Mouse (Mus musculus): ENCODE data around the gene Dennd6a. TPM values are rescaled to one million over a fixed set of nuclear protein-coding genes. Genes with fewer than 3 reads are reported as not detected.
A peak's percentile ranks its signal among the peaks of the same experiment; 100 is the strongest.
"Not testable (repeated sequence)": the region's sequence is repeated elsewhere in the genome, so short reads cannot be mapped to it uniquely, and the experiment has no call there.

Dennd6a gene
- polyA plus RNA-seq, 1 experiment from 2014 or later, result 29.8 TPM

DNA sequence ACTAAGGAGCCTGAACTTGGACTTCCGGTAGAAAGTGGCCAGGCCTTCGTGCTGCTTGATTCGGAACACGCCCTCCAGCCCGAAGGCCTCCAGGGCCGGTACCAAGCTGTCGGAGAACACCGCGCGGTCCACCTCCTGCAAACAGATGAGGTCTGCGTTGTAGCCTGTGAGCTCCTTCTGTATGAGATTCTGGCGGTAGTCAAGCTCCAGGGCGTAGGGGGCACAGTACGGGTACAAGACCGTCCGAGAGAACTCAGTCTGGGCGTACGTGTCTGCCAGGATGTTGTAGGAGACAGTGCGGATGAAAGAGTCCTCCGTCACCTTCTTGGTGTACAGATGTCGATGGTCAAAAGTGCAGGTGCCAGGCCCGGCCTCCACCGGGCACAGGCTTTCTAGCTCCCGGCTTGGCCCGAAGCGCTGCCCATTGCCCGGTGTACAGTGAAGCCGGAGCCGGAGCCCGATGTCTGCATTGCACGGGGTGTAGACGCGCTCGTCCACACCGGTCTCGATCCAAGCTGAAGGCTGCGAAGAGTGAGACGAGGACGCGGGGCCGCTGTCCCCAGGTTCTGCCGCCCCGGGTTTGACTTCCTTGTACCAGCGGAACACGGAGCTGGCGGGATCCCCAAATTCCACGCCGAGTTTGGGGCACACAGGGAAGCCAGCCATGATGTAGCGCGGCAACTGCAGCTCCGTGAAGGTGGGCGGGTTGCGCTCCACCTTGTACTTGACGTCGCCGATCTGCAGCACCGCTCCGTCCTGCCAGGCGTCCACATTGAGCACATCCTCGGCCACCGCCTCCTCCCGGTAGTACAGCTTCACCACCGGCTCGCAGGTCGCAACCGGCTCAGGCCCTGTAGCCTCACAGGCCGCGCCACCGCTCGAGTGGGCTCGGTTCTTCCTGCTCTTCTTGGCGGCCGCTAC is 95.0 kb downstream of the Dennd6a start:
- WGBS (ENCODE audit: insufficient replicate concordance), result under 1% methylated on average over 73 of the region's 73 CpGs
- peak; percentile 73 for ATAC-seq (replicated peaks; ENCODE audit: insufficient number of reproducible peaks, low FRiP score, low TSS enrichment)

DNA sequence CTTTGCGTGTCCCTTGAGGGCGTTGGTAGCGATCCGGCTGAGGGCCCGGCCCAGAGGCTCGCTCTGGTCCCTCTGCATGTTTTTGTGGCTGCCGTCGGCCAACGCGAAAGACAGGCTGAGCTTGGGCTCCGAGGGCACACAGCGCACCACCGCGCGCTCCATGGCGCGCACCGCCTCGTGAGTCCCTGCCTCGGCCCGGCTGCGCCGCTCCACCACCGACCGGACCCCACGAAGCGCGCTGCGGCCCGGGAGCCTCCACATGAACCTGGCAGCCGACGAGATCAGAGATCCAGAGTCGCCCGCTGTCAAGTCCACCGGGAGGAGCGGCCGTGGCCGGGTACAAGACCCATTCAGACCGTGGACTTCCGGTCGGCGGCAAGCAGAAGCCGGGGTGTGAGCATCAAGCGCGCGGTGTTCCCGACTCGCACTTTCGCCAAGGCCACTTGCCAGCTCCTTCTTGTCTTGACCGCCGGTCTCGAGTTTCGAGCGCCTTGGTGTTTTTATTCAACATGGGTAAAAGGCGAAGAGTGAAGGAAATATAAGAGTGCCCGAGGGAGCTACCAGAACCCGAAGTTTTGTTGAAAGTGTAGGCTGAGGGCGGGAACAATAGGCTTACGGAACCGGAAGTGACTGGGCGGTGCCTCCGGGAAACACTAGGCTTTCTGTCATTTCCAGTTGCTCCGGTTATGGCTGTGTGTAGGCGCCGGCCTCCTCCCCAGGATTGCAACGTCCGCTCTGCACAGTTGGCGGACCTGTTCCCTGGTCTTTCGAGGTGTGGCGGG is 95.8 kb downstream of the Dennd6a start, which contains the start of gene Pde12:
Pde12 (minus strand) TSS at position 592 of the 782 bp plus-strand sequence.
- no peaks in the 10 kb centered on the region for H3K27me3 ChIP-seq (ENCODE audit: control insufficient read depth, insufficient read depth, low read length)
- H3K4me2 ChIP-seq, result peak within 1 kb of the TSS; percentile 87
- peak within 1 kb of the TSS; percentile 97 for H3K4me3 ChIP-seq (ENCODE audit: low read depth, low read length)
- H3K4me1 ChIP-seq (ENCODE audit: control insufficient read depth, insufficient read depth, low read length), result peaks cover 15% of the 10 kb centered on the region; the same call in 1 of the 2 replicates
- WGBS (ENCODE audit: insufficient replicate concordance), result under 1% methylated on average over 70 of the region's 70 CpGs
- H3K9ac ChIP-seq (ENCODE audit: low read depth, low read length), result peak within 1 kb of the TSS; percentile 90
- H3K27ac ChIP-seq (ENCODE audit: low read depth, low read length), result peak within 1 kb of the TSS; percentile 90
- H3K36me3 ChIP-seq (ENCODE audit: control insufficient read depth, insufficient read depth, low read length), result peaks cover 5% of the 10 kb centered on the region
- H3K9me3 ChIP-seq (replicated peaks; ENCODE audit: control insufficient read depth, low read length), result no peaks in the 10 kb centered on the region
- peak; percentile 84 for ATAC-seq (replicated peaks; ENCODE audit: insufficient number of reproducible peaks, low FRiP score, low TSS enrichment)

More for the DNA sequence above, 95.0 kb downstream of the Dennd6a start:
- Histone ChIP-seq H3K4me1 (ENCODE audit: control insufficient read depth, insufficient read depth, low read length) (peaks cover 15% of the 10 kb centered on the region; the same call in 1 of the 2 replicates), H3K4me2 (peak overlapping the region; percentile 87), H3K4me3 (ENCODE audit: low read depth, low read length) (peak overlapping the region; percentile 97), H3K9ac (ENCODE audit: low read depth, low read length) (peak overlapping the region; percentile 90), H3K36me3 (ENCODE audit: control insufficient read depth, insufficient read depth, low read length) (peaks cover 5% of the 10 kb centered on the region), H3K27ac (ENCODE audit: low read depth, low read length) (peak overlapping the region; percentile 90), H3K9me3 (replicated peaks; ENCODE audit: control insufficient read depth, low read length) (no peaks in the 10 kb centered on the region), H3K27me3 (ENCODE audit: control insufficient read depth, insufficient read depth, low read length) (no peaks in the 10 kb centered on the region)

DNA sequence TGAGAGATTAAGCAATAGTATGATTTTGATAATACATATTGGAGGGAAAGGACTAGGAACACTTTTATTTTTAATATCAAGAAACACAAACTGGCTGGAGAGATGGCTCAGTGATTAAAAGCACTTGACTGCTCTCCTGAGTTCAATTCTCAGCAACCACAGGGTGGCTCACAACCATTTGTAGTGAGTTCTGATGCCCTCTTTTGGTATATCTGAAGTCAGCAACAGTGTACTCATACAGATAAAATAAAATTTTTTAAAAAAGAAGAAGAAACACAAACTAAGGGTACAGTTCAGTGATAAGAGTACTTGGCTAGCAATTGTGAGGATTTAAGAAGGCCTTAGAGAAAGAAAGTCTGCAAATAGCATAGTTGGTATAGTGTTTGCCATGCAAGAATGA is 97.3 kb downstream of the Dennd6a start:
- H3K4me2 ChIP-seq, result peak overlapping the region; percentile 87; the same call in 1 of the 2 replicates
- peaks cover under 1% of the 10 kb centered on the region; the same call in 1 of the 2 replicates for H3K36me3 ChIP-seq (ENCODE audit: control insufficient read depth, insufficient read depth, low read length)
- no peak for ATAC-seq (replicated peaks; ENCODE audit: insufficient number of reproducible peaks, low FRiP score, low TSS enrichment)
- no peaks in the 10 kb centered on the region for H3K27me3 ChIP-seq (ENCODE audit: control insufficient read depth, insufficient read depth, low read length)
- H3K9me3 ChIP-seq (replicated peaks; ENCODE audit: control insufficient read depth, low read length), result no peaks in the 10 kb centered on the region
- no peak overlapping the region for H3K9ac ChIP-seq (ENCODE audit: low read depth, low read length)
- peaks cover 15% of the 10 kb centered on the region; the same call in 1 of the 2 replicates for H3K4me1 ChIP-seq (ENCODE audit: control insufficient read depth, insufficient read depth, low read length)
- H3K27ac ChIP-seq (ENCODE audit: low read depth, low read length), result no peak overlapping the region
- no peak overlapping the region for H3K4me3 ChIP-seq (ENCODE audit: low read depth, low read length)

DNA sequence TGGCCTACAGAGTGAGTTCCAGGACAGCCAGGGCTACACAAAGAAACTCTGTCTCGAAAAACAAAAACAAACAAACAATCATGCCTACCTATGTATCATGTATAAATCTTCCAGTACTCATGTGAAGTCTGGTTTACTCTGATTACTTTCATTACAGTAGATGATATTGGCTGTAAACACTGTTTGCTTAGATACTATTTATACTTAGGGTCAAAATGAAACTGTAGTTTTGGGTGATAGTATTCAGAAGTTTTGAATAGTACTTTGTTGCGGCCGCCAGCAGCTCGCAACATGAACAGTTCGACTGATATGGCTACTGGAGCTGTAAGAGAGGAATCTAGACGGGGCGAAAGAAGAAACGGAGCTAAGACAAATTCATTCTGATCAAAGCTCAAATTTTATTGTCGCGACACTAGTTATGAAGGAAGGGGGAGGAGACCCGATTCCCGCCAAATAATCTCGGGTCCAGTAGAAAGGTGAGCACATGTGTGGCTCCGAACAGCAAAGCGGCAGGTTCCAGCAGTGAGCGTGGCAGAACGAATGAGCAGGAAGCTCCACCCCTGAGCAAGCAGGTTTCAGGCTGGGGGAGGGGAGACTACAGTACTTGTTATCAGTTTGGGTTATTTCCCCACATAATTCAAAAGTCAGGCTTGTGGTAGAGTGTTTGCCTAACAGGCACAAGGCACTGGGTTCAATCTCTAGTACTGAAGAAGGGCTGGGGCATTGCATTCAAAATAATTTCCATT is 98.4 kb downstream of the Dennd6a start:
- H3K9ac ChIP-seq (ENCODE audit: low read depth, low read length); H3K27ac ChIP-seq (ENCODE audit: low read depth, low read length); H3K4me1 ChIP-seq (ENCODE audit: control insufficient read depth, insufficient read depth, low read length); H3K36me3 ChIP-seq (ENCODE audit: control insufficient read depth, insufficient read depth, low read length); H3K4me2 ChIP-seq; ATAC-seq (replicated peaks; ENCODE audit: insufficient number of reproducible peaks, low FRiP score, low TSS enrichment); H3K9me3 ChIP-seq (replicated peaks; ENCODE audit: control insufficient read depth, low read length); H3K4me3 ChIP-seq (ENCODE audit: low read depth, low read length); H3K27me3 ChIP-seq (ENCODE audit: control insufficient read depth, insufficient read depth, low read length): not testable (repeated sequence)
- WGBS (ENCODE audit: insufficient replicate concordance), result 61% methylated on average over 17 of the region's 17 CpGs

DNA sequence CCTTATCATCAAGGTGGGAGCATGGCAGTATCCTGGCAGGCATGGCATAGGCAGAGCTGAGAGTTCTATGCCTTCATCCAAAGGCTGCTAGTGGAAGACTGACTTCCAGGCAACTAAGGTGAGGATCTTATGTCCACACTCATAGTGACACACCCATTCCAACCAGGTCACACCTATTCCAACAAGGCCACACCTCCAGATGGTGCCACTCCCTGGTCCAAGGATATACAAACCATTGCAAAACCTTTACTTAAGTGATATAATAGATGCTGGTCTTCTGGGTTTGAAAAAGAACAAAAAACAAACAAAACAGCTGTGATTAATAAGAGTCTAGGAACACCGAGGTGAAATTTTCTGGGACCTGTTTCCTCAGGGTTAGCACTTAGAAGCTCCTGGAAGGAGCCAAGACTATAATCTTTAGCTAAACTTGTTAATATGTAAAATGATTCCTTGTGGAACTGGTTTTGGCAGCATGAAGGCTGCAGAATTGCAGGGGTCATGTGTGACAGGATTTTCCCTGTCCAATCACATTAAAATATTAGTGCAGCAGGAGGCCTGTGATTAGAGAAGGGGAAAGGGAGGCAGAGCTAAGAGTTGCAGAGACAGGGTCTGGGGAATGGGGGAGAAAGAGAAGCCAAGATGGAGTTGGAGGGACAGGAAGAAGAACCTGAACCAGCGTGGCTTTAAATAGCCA is 101.0 kb downstream of the Dennd6a start:
- H3K9me3 ChIP-seq (replicated peaks; ENCODE audit: control insufficient read depth, low read length); H3K4me2 ChIP-seq; H3K27me3 ChIP-seq (ENCODE audit: control insufficient read depth, insufficient read depth, low read length); H3K4me3 ChIP-seq (ENCODE audit: low read depth, low read length); ATAC-seq (replicated peaks; ENCODE audit: insufficient number of reproducible peaks, low FRiP score, low TSS enrichment); H3K27ac ChIP-seq (ENCODE audit: low read depth, low read length); H3K4me1 ChIP-seq (ENCODE audit: control insufficient read depth, insufficient read depth, low read length); H3K9ac ChIP-seq (ENCODE audit: low read depth, low read length); H3K36me3 ChIP-seq (ENCODE audit: control insufficient read depth, insufficient read depth, low read length): not testable (repeated sequence)
- 89% methylated on average over 2 of the region's 2 CpGs for WGBS (ENCODE audit: insufficient replicate concordance)

DNA sequence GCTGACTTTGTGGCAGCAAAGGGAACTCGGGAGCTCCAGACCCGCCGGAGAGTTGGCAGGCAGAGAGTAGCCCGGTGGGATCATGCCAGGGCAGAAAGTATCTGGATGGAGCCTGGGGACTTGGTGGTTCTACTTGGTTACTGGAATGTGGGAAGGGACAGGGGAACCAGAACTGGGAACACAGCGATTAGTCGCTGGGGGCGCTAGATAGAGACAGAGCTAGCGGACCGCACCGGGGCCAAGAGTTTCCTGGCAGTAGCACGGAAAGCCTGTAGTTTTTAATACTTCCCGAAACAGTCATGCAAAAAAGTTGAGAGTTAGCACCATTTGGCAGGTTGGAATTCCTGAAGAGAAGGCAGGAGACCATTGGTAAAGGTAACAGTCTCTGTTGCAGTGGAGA is 101.7 kb downstream of the Dennd6a start:
- WGBS (ENCODE audit: insufficient replicate concordance), result 17% methylated on average over 12 of the region's 12 CpGs
- H3K4me3 ChIP-seq (ENCODE audit: low read depth, low read length), result no peak overlapping the region
- H3K4me1 ChIP-seq (ENCODE audit: control insufficient read depth, insufficient read depth, low read length), result peaks cover 3% of the 10 kb centered on the region; the same call in 1 of the 2 replicates
- no peak overlapping the region for H3K27ac ChIP-seq (ENCODE audit: low read depth, low read length)
- ATAC-seq (replicated peaks; ENCODE audit: insufficient number of reproducible peaks, low FRiP score, low TSS enrichment), result no peak
- peak overlapping the region; percentile 48 for H3K4me2 ChIP-seq
- no peak overlapping the region for H3K9ac ChIP-seq (ENCODE audit: low read depth, low read length)
- no peaks in the 10 kb centered on the region for H3K36me3 ChIP-seq (ENCODE audit: control insufficient read depth, insufficient read depth, low read length)
- H3K9me3 ChIP-seq (replicated peaks; ENCODE audit: control insufficient read depth, low read length), result no peaks in the 10 kb centered on the region
- no peaks in the 10 kb centered on the region for H3K27me3 ChIP-seq (ENCODE audit: control insufficient read depth, insufficient read depth, low read length)

DNA sequence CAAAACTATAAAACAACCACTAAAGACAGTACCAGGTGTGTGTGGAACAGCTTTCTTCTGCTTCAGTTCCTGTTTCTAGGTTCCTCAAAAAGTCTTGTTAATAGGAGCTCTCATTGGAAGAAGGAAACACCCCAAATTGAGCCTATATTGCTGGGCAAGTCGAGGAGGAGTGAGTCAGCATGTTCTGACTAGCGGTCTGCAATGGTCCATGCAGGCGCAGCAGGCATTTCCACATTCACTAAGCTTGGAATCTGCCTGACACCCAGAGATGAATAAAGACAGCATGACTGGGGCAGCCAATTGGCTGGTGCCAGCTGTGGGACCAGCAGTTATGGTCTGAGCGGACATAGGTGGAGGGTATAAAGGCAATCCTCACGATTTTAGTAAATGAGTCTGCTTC is 102.1 kb downstream of the Dennd6a start:
- Histone ChIP-seq H3K4me1 (ENCODE audit: control insufficient read depth, insufficient read depth, low read length) (no peaks in the 10 kb centered on the region), H3K9me3 (replicated peaks; ENCODE audit: control insufficient read depth, low read length) (no peaks in the 10 kb centered on the region), H3K4me2 (peak overlapping the region; percentile 48), H3K27ac (ENCODE audit: low read depth, low read length) (no peak overlapping the region), H3K36me3 (ENCODE audit: control insufficient read depth, insufficient read depth, low read length) (no peaks in the 10 kb centered on the region), H3K27me3 (ENCODE audit: control insufficient read depth, insufficient read depth, low read length) (no peaks in the 10 kb centered on the region), H3K4me3 (ENCODE audit: low read depth, low read length) (no peak overlapping the region), H3K9ac (ENCODE audit: low read depth, low read length) (no peak overlapping the region)
- 64% methylated on average over 5 of the region's 5 CpGs for WGBS (ENCODE audit: insufficient replicate concordance)
- no peak for ATAC-seq (replicated peaks; ENCODE audit: insufficient number of reproducible peaks, low FRiP score, low TSS enrichment)

Data from heart, embryonic 11.5 days (tissue).